Mouse (Mus musculus) urinary bladder, postnatal 14 days (tissue): ENCODE measurements around the gene Unc13b.

Source experiments
- DNase-seq: peaks from one replicate; pipeline ENCODE4 v3.0.0; 2021; ENCODE audit warnings: low spot score

The Unc13b gene

DNA sequence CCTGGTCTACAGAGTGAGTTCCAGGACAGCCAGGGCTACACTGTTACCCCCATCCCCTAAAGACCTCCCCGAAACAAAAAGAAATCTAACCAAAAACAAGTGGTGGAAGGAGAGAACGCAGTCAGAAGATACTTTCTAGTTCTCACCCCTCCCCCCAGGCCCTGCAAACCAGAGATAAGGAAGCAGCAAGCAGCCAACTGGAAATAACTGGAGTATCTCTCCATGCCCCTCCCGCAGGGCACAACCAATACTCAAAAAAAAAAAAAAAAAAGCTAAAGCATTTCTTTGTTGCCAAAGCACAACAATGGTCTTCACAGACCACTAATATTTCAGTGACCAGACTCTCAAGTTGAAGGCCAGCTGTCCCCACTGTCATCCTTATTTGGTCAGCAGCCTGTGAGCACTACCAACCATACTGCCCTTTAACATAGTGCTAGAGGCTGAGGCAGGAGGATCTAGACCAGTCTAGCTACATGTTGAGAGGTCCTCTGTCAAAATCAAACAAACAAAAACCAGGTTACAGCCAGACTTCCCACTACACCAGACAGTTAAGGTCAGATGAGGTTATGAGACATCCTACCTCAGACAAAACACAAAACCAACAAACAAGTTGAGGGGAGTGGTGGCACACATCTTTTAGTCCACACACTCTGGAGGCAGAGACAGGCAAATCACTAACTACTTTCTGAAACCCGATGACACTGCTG lies 20.7 kb upstream of the Unc13b start:
- no peak for DNase-seq

DNA sequence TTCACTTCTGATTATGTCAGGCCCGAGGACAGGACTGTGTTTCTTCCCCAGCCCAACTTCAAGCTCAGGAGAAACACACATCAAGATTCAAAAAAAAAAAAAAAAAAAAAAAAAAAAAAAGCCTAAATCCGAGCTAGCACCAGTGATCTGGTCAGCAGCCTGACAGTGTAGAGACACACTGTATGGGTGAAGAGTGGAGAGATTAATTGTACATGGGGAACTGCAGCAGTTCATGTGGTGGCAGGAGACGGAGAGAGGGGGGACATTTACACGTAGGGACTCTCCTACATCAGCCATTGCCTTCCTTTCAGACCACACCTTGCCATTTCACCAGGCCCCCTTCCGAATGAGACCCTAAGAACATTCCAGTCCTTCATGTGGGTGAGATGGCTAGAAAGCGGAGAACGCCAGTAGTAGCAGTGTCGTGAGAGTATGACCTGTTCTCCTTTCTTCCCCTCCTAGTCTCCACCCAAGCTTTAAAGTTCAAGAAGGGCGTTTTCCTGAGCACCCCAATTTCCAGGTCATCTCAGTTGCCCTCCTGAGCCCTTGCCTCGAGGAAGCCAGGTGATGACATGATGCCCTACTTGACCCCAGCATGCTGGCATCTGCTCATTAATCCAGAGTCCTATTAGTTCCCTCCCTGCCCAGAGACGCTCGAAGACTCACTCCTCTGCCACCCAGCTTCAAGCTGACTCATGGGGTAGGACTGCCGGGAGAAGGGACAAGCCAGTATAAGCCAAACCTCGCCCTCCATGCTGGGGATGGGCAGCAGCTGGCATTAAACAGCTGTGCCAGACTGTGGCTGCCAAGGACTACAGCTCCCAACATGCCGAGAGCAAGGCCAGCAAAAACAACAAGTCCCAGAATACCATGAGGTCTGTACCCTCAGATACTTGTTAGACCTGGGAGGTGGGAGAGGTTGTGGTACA lies 19.9 kb upstream of the Unc13b start:
- peak; percentile 65 for DNase-seq

DNA sequence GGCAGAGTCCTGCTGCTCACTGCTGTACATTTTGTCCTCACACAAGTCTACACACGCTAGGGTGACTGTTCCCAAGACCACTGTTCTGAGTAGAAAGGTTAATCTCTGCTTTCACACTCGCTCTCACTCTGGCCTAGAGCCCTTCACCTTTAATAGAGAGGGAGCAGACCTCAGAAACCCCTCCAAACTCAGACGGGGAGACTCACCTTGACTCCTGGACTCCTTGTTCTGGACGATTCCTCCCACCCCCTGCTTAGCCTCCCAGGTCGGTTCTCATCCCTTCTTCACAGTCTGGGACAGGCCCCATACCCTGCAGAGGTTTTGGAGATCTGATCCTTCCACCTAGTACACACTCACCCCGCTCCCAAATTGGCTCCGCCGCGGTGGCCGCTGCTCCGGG lies 19.1 kb upstream of the Unc13b start:
- DNase-seq: no peak

DNA sequence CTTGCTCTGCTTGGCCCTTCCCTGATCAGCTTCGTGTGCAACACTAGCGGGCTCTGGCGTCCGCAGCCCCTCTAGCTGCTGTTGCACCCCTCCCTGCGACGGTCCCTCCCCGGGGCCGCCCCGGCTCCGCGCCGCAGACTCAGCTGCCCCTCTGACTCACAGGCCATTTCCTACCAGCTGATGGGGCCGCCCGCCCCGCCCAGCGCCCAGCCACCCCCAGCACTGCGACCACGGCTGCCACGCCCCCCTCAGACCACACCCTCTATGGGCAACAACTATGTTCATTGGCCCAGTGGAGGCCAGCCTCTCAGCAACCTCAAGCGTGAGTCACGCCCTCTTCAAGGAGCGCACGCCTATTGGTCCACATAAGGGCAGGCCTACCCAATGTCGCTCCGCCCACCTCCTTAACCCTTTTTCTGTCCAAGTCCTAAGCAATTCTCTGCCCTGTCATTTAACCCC lies 18.6 kb upstream of the Unc13b start:
- peak; percentile 97 for DNase-seq

DNA sequence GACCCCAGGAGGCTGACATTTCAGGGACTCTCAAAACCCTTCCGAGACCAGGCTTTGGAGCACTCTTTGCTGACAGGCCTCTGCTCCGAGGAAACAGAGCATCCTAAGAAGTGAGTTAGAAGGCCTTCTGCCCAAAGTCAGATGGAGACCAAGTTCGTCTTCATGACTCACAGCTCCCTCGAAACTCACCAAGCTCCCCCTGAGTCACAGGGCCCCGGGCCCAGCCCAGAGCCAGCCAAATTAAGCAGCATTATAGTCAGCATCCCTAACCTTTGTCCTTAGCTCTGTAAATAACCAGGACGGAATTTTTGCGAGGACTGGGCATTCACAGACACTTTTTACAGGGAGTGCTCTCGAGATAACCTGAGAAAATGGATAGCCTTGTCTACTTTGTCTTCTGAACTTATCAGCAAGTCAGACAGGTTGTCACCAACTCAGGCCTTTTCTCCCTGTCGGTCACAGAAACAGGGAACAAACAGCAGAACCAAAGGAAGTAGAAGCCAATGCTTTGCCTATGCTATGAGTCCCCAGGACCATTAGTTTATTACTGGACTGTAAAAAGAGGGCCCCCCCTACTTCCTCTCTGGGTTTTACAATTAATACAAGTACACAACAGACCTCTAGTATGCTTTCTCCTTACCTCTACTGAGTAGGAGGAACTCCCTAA lies 17.7 kb upstream of the Unc13b start:
- DNase-seq: no peak

DNA sequence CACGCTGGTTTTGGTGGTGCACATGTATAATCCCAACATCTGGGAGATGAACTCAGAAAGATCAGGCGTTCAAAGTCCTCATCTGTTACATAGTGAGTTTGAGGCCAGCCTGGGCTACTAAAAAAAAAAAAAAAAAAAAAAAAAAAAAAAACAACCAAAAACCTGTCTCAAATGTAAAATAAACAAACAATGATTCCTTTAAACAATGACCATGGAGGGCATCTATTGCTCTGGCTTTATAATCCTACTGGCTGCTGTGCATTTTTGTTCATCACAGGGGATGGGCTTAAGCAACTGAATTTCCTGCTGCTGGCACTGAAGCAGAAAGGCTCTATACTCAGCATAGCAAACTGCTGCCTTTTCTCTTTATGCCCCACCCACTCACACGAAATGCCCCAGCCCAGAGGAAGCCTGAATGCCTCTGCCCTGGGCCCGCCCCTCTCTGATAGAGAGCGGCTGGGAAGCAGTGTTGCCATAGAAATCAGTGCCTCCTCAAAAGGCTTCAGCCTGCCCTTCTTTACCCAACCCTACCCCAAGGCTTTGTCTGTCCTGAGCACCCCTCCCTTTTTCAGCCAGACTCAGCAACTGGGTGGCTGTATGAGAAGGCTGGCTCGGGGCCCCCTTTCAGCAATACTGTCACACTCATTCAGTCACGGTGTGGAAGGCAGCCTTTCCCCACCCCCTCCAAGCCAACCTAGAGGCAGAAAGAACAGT lies 15.0 kb upstream of the Unc13b start:
- DNase-seq: peak; percentile 70

DNA sequence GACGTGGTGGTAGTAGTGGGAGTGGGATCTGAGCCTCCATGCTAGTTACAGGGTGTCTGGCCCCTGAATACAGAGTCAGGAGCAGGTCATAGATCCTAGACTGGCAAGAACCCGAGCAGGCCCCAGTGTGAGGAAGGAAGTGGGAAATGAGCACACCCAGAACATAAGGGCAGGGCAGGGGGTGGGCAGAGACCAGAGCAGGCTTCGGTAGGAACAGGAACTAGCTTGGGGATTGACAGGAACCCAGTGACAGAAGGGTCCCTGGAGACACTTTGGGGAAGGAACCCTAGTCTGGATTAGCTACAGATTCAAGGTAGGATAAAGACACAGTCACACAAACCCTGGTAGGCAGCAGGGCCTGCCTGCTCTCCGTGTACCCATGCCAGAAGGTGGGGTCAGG lies 14.1 kb upstream of the Unc13b start:
- DNase-seq: peak; percentile 31

DNA sequence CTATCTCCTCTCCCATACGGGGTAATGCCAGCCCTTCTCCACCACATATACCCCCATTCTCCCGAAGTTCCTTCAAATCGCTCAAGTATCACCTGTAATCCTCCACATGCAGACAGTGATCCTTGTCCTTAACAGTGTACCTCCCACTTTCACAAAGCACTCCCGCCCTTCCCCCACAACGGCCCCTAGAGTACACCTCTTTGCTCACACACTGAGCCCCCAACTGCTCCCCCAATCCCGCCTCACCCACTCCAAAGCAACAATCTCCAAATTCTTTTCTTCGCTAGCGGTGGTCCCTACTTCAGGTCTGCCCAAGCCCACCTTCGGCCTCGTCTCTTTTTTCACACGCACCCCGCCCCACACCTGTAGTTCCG lies 13.5 kb upstream of the Unc13b start:
- DNase-seq: no peak

DNA sequence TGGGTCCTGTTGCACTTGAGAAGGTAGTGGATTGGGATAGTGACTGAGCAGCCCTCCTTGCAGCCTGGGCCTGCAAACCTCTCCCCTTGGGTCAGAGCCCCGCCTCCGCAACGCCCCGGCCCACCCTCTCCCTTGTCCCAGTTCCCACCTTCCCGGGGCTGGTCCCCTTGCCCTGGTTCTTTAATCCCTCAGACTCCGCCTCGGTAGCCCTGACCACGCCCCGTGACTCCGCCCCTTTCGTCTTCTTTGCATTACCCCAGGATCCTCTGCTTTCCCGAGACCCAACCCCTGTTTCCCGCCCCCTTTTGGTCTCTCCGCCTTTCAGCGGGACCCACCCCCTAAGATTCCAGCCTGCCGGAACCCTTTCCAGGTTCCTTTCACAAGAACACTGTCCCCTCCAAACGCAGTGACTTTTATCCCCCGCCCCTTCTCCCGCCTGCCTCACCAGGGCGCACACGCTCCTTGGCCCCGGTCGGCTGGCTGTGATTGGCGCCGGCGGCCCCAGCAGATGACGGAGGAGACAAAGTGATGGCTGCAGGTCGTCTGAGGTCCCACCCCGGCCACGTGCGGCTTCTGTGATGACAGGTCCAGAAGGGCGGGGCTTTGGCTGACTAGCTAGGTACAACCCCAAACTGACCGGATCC lies 13.0 kb upstream of the Unc13b start, which contains the start of gene Fam214b:
Gene Fam214b (minus strand): TSS at position 562 of the 644 bp plus-strand sequence.
- DNase-seq: peak; percentile 100

DNA sequence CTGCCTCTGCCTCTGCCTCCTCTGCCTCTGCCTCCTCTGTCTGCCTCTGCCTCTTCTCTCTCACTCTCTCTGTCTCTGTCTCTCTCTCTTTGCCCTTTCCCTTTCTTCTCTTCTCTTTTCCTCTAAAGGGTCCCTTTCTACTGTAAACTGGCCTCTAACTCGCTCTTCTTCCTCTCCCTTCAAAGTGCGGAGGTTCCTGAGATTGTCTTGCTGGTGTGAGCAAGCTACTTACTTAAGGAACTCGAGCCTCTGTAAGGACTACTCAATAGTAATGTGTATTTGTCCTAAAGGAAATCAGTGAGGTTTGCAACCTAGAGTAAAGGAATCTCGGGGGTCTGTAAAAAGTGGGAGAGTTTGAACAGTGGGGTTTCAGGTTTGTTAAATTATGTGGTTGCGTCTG lies 12.1 kb upstream of the Unc13b start:
- DNase-seq: no peak

DNA sequence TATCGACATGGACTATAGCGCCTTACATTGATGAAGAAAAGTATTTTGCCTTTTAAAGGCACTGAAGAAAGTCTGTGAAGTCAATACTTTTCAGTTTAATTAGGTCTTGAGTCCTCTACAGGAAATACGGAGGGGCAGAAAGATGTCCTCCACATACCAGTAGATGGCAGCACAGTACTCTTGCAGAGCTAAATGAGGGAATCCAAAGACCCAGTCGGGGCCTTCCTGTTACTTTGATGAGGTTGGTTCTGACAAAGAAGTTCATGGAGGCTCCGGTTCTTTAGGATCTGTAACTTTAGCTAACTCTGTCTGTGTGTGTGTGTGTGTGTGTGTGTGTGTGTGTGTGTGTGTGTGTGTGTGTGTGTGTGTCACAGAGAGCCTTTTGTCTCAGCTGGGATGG lies 11.5 kb upstream of the Unc13b start:
- peak; percentile 79 for DNase-seq

DNA sequence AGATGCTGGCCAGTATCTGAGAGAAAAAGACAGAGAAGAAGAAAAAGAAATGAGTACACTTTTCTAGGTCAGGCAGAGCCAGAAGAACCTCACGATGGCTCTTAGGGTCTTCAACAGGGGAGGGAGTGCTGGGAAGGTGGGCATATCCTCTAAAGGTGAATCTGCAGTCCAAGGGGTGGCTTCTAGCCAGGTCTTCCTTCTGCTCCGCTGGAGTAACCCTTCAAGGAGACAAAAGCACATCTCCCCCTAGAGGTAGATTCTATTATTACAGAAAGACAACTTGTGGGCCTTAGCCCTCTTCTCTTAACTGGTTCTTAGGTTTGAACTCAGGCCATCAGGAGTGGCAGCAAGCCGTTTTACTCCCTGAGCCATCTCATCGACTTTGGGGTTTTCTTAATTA lies 6.1 kb upstream of the Unc13b start:
- no peak for DNase-seq

DNA sequence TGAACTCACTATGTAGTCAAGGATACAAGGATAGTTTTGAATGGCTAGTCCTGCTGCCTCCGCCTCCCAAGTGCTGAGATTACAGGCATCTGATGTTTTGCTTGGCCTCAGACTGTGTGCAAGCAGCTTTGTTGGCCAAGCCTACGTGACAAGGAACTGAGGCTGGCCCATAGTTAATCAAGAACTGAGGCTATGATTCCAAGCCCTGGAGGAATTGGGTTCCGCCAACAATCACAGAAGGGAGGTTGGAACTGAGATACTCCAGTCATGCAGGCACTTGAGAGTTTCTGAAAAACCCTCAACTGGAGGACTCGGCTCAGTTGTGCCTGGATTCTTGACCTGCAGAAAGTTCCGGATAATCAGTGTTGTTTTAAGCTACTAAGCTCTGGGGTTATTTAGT lies 1.1 kb upstream of the Unc13b start:
- DNase-seq: no peak

DNA sequence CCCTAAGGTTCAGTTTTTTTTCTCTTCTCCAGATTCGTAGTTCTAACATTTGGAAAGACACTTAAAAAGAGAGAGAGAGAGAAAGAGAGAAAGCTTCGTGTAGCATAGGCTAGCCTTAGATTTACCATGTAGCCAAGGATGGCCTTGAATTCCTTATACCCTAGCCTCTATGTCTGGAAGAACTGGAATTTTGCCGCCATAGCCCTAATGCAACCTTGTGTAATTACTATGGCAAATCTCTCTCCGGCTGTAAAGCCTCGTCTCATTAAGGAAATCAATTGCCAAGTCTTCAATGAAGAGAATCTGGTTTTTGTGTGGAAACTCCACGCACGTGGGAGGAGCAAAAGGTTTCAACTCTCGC lies 381 bp upstream of the Unc13b start:
- DNase-seq: no peak

DNA sequence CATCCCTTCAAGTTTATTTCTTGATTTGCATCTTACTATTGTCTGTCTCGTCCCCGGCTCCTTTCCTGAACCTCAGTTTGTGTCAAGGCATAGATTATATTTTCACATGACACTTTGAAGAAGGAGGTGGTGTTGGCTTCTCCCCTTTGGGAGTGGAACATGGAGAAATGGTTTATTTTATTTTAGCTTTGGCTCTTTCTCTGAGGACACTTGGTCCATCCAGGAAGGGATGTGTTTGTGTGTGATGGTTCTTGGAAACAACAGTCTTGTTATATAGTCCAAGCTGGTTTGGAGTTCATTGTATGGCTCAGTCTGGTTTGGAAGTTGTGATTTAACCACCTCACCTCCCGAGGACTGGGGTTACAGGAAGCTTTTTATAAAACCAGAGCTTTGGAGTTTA lies 944 bp downstream of the Unc13b start:
- no peak for DNase-seq

DNA sequence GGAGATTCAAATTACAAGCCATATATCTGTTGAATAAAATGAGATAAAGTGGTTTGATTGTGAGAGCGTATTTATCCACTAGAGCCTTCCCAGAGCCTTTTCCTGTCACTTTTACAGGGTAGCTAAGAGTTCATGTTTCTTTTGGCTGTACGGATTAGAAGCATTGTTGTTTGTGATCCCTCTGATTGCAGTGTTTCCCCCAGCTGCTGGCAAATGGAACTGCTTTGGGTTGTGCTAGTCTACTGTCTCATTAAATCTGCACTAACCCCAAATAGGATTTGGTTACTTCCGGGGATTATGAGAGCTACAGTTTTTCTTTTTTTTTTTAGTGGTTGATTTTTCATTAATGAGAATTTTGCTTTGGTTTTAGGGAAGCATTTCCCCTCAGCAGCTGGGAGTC lies 1.5 kb downstream of the Unc13b start:
- no peak for DNase-seq

DNA sequence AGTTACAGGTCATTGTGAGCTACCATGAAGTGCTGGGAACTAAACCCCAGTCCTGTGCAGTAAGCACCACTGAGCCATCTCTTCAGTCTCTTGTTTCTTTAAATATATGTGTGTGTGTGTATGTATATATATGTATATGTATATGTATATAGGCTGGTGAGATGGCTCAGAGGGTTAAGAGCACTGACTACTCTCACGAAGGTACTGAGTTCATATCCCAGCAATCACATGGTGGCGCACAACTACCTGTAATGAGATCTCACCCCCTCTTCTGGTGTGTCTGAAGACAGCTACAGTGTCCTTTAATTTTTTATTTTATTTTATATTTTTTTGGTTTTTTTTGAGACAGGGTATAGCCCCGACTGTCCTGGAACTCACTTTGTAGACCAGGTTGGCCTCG lies 6.7 kb downstream of the Unc13b start:
- no peak for DNase-seq

DNA sequence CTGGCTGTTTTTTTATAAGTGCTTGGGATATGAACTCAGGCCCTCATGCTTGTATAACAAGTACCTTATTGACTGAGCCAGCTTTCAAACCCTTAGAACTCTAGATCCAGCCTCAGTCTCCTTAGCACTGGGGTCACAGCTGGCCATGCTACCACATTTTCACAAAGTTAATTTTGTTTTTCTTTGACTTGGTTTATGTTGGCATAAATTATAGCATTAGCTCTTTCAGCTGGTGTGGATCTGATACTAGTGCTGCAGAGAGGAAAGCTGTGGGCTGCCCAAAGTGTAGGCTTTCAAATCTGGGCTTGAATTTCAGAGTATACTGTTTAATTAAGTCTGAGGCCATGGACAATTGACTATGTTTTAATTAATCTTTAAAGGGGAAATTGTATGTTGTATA lies 16.2 kb downstream of the Unc13b start:
- DNase-seq: no peak

DNA sequence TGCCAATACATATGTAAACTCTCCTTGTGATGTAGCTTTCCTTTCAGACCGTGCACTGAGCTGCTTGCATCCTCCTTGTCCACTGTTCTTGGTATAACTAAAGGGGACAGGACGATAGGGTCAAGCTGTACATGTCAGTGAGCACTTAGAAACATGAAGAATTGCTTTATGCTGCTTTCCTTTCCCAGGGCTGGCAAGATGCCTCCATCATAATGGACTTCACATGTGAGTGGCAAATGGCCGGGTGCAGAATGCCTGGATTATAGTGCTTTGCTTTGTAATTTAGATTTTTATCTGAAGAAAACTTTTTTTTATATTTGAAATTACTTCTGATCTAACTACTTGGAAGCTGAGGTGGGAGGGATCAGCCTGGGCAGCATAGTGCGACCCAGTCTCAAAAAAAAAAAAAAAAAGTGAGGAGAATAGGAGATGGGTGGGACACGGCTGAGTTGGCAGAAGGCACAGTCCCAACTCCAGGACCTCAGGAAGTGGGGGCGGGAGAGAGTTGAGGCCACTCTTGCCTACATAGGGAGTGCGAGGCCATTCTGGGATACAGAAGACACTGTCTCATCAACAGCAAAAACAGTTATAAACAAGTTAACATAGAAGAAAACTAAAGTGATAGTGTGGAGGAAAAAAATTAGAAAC lies 19.4 kb downstream of the Unc13b start:
- no peak for DNase-seq

DNA sequence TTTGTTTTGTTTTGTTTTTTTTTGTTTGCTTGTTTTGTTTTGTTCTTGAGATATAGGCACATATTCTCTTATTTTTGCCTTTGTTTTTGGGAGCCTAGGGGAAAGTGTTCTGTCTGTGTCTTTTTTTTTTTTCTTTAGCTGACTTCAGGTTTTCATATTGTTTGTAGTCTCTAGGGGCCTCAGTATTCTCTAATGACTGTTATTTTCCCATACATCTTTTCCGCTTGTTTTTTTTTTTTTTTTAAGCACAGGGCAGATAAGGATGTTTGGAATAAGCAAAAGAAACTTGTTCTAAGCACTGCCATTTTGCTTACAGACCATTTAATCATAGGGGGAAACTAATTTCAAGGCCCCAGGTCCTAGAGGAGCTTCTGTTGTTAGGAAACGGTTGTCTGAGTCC lies 23.7 kb downstream of the Unc13b start:
- DNase-seq: no peak

DNA sequence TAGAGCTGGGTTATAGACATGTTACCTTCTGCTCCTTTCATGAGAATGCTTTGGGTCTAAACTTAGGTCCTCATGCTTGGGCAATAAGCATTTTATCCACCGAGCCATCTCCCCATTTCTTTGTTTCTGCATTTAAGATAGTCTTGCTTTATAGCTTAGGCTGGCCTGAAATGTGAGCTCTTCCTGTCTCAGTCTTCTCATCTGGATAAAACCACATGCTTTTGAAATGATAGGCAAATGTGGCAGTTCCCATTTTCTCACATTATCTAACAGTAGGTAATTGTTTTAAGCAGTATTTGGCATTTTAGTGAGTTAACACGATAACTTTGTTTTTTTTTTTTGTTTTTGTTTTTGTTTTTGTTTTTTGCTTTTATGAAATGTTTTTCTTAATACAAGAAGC lies 31.2 kb downstream of the Unc13b start:
- DNase-seq: no peak
